Mouse (Mus musculus): ENCODE measurements at regions not wholly inside any gene's neighbourhood (a gene's known extent, or its start where the extent isn't known, plus 50 kb on each side); places are given as distances from the start of the nearest gene placed in this dataset.

GRCm38 (mm10) chr17:41990804-41991203 is 324.9 kb upstream of the Ptchd4 start:
- no peak for DNase-seq (ENCODE audit: extremely low spot score in 1 of 2, low spot score in 1 of 2)

- no peak for DNase-seq (ENCODE audit: extremely low spot score in 1 of 2, low spot score in 1 of 2)
These were observed 307.3 kb upstream of the Ptchd4 start for GRCm38 (mm10) chr17:42008415-42008814.

GRCm38 (mm10) chr17:42024295-42024694 is 291.5 kb upstream of the Ptchd4 start:
- no peak for DNase-seq (ENCODE audit: extremely low spot score in 1 of 2, low spot score in 1 of 2)

GRCm38 (mm10) chr17:42027253-42027652 is 288.5 kb upstream of the Ptchd4 start:
- DNase-seq (ENCODE audit: extremely low spot score in 1 of 2, low spot score in 1 of 2): no peak

- no peak for DNase-seq (ENCODE audit: extremely low spot score in 1 of 2, low spot score in 1 of 2)
These were observed 286.3 kb upstream of the Ptchd4 start for GRCm38 (mm10) chr17:42029452-42029851.

GRCm38 (mm10) chr17:42037089-42037488 is 278.7 kb upstream of the Ptchd4 start:
- no peak for DNase-seq (ENCODE audit: extremely low spot score in 1 of 2, low spot score in 1 of 2)

GRCm38 (mm10) chr17:42049779-42050515 is 265.8 kb upstream of the Ptchd4 start:
- DNase-seq (ENCODE audit: extremely low spot score in 1 of 2, low spot score in 1 of 2): no peak

- peak in 1 of 2 experiments; percentile 19 for DNase-seq (ENCODE audit: extremely low spot score in 1 of 2, low spot score in 1 of 2)
These were observed 224.8 kb upstream of the Ptchd4 start for GRCm38 (mm10) chr17:42090764-42091452.

GRCm38 (mm10) chr17:42113684-42114083 is 202.1 kb upstream of the Ptchd4 start:
- DNase-seq (ENCODE audit: extremely low spot score in 1 of 2, low spot score in 1 of 2): no peak

GRCm38 (mm10) chr17:42120759-42121158 is 195.0 kb upstream of the Ptchd4 start:
- no peak for DNase-seq (ENCODE audit: extremely low spot score in 1 of 2, low spot score in 1 of 2)

GRCm38 (mm10) chr17:42126488-42127237 is 189.1 kb upstream of the Ptchd4 start:
- no peak for DNase-seq (ENCODE audit: extremely low spot score in 1 of 2, low spot score in 1 of 2)

GRCm38 (mm10) chr17:42169391-42170018 is 146.2 kb upstream of the Ptchd4 start:
- DNase-seq (ENCODE audit: extremely low spot score in 1 of 2, low spot score in 1 of 2): no peak

- DNase-seq (ENCODE audit: extremely low spot score in 1 of 2, low spot score in 1 of 2): no peak
These were observed 127.2 kb upstream of the Ptchd4 start for GRCm38 (mm10) chr17:42188531-42188930.

- DNase-seq (ENCODE audit: extremely low spot score in 1 of 2, low spot score in 1 of 2): no peak
These were observed 125.4 kb upstream of the Ptchd4 start for GRCm38 (mm10) chr17:42190206-42190902.

Measured in frontal cortex, adult 2 months (tissue).